Mouse (Mus musculus): ENCODE measurements around the gene Tnip1. TPM values are rescaled to one million over a fixed set of nuclear protein-coding genes. Genes with fewer than 3 reads are reported as not detected.
A peak's percentile ranks its signal among the peaks of the same experiment; 100 is the strongest.

The Tnip1 gene
- 24.2 and 25.0 TPM in 2 replicates for polyA plus RNA-seq (2015; fragmentation: Nextera tagmentation; extraction: Ambion mirVana)

GRCm38 (mm10) chr11:54962810-54963209 lies at the start of gene Tnip1:
Tnip1 (minus strand) TSS chr11:54962917.
- H3K4me2 ChIP-seq, result peak within 1 kb of the TSS; percentile 28

GRCm38 (mm10) chr11:55011440-55011839 lies 48.7 kb upstream of the Tnip1 start:
- no peak overlapping the region for H3K9ac ChIP-seq
- no peaks in the 10 kb centered on the region for H3K9me3 ChIP-seq
- WGBS, result 86% methylated on average over 3 of the region's 3 CpGs
- H3K27me3 ChIP-seq, result no peaks in the 10 kb centered on the region
- H3K4me1 ChIP-seq, result peaks cover 14% of the 10 kb centered on the region
- no peak overlapping the region for H3K27ac ChIP-seq
- no peak for ATAC-seq (ENCODE audit: insufficient number of reproducible peaks, low FRiP score, low TSS enrichment, low read depth)
- peaks cover 98% of the 10 kb centered on the region for H3K36me3 ChIP-seq
- no peak overlapping the region for H3K4me3 ChIP-seq
- no peak overlapping the region for H3K4me2 ChIP-seq

More at GRCm38 (mm10) chr11:54962810-54963209, at the start of gene Tnip1:
- peak within 1 kb of the TSS; percentile 8 for H3K4me3 ChIP-seq
- H3K9me3 ChIP-seq, result no peaks in the 10 kb centered on the region
- ATAC-seq (ENCODE audit: insufficient number of reproducible peaks, low FRiP score, low TSS enrichment, low read depth), result no peak
- H3K36me3 ChIP-seq, result no peaks in the 10 kb centered on the region
- H3K27me3 ChIP-seq, result no peaks in the 10 kb centered on the region
- peak within 1 kb of the TSS; percentile 11; the same call in 1 of the 2 replicates for H3K27ac ChIP-seq
- no peak within 1 kb of the TSS for H3K9ac ChIP-seq
- 21% methylated on average over 6 of the region's 6 CpGs for WGBS
- peaks cover 14% of the 10 kb centered on the region for H3K4me1 ChIP-seq

- Histone ChIP-seq H3K27ac (no peak overlapping the region), H3K27me3 (no peaks in the 10 kb centered on the region), H3K4me1 (no peaks in the 10 kb centered on the region), H3K36me3 (peaks cover 99% of the 10 kb centered on the region), H3K4me2 (no peak overlapping the region), H3K9me3 (no peaks in the 10 kb centered on the region), H3K9ac (no peak overlapping the region), H3K4me3 (no peak overlapping the region)
- 80% methylated on average over 6 of the region's 6 CpGs for WGBS
- no peak for ATAC-seq (ENCODE audit: insufficient number of reproducible peaks, low FRiP score, low TSS enrichment, low read depth)
Observed at GRCm38 (mm10) chr11:55008230-55008629, 45.5 kb upstream of the Tnip1 start.

GRCm38 (mm10) chr11:55005684-55006083 lies 43.0 kb upstream of the Tnip1 start:
- Histone ChIP-seq H3K27me3 (no peaks in the 10 kb centered on the region), H3K36me3 (peaks cover 95% of the 10 kb centered on the region), H3K9me3 (no peaks in the 10 kb centered on the region), H3K4me2 (no peak overlapping the region), H3K27ac (no peak overlapping the region), H3K4me3 (no peak overlapping the region), H3K9ac (no peak overlapping the region), H3K4me1 (no peaks in the 10 kb centered on the region)
- ATAC-seq (ENCODE audit: insufficient number of reproducible peaks, low FRiP score, low TSS enrichment, low read depth), result no peak
- WGBS, result 78% methylated on average over 5 of the region's 5 CpGs

- Histone ChIP-seq H3K9ac (no peak overlapping the region), H3K4me2 (no peak overlapping the region), H3K9me3 (no peaks in the 10 kb centered on the region), H3K4me1 (no peaks in the 10 kb centered on the region), H3K36me3 (peaks cover 95% of the 10 kb centered on the region), H3K27me3 (no peaks in the 10 kb centered on the region), H3K27ac (no peak overlapping the region), H3K4me3 (no peak overlapping the region)
- no peak for ATAC-seq (ENCODE audit: insufficient number of reproducible peaks, low FRiP score, low TSS enrichment, low read depth)
- 78% methylated on average over 7 of the region's 7 CpGs for WGBS
Observed at GRCm38 (mm10) chr11:55004970-55005502, 42.3 kb upstream of the Tnip1 start.

- no peak overlapping the region for H3K27ac ChIP-seq
- no peaks in the 10 kb centered on the region for H3K9me3 ChIP-seq
- H3K9ac ChIP-seq, result no peak overlapping the region
- no peak for ATAC-seq (ENCODE audit: insufficient number of reproducible peaks, low FRiP score, low TSS enrichment, low read depth)
- 50% methylated on average over 2 of the region's 2 CpGs for WGBS
- H3K27me3 ChIP-seq, result no peaks in the 10 kb centered on the region
- H3K4me1 ChIP-seq, result 0 out of 2 replicates have a peak, but pooled peaks cover 3% of the 10 kb centered on the region
- peaks cover 85% of the 10 kb centered on the region for H3K36me3 ChIP-seq
- H3K4me3 ChIP-seq, result no peak overlapping the region
- no peak overlapping the region for H3K4me2 ChIP-seq
Observed at GRCm38 (mm10) chr11:54998708-54999107, 36.0 kb upstream of the Tnip1 start.

- Histone ChIP-seq H3K9ac (no peak overlapping the region), H3K36me3 (peaks cover 85% of the 10 kb centered on the region), H3K4me2 (no peak overlapping the region), H3K4me3 (no peak overlapping the region), H3K4me1 (0 out of 2 replicates have a peak, but pooled peaks cover 3% of the 10 kb centered on the region), H3K27me3 (no peaks in the 10 kb centered on the region), H3K9me3 (no peaks in the 10 kb centered on the region), H3K27ac (no peak overlapping the region)
- WGBS, result 6% methylated on average over 12 of the region's 12 CpGs
- no peak for ATAC-seq (ENCODE audit: insufficient number of reproducible peaks, low FRiP score, low TSS enrichment, low read depth)
Observed at GRCm38 (mm10) chr11:54998284-54998683, 35.6 kb upstream of the Tnip1 start.

GRCm38 (mm10) chr11:54996176-54996575 lies 33.5 kb upstream of the Tnip1 start:
- 0 out of 2 replicates have a peak, but pooled peaks cover 3% of the 10 kb centered on the region for H3K4me1 ChIP-seq
- no peaks in the 10 kb centered on the region for H3K27me3 ChIP-seq
- no peak overlapping the region for H3K4me3 ChIP-seq
- WGBS, result 63% methylated on average over 7 of the region's 7 CpGs
- 0 out of 2 replicates have a peak overlapping the region, but pooled peaks have one; percentile 0 for H3K27ac ChIP-seq
- no peak for ATAC-seq (ENCODE audit: insufficient number of reproducible peaks, low FRiP score, low TSS enrichment, low read depth)
- H3K4me2 ChIP-seq, result no peak overlapping the region
- no peaks in the 10 kb centered on the region for H3K9me3 ChIP-seq
- no peak overlapping the region for H3K9ac ChIP-seq
- peaks cover 87% of the 10 kb centered on the region for H3K36me3 ChIP-seq

- H3K27ac ChIP-seq, result no peak overlapping the region
- H3K27me3 ChIP-seq, result no peaks in the 10 kb centered on the region
- no peak overlapping the region for H3K4me2 ChIP-seq
- H3K4me1 ChIP-seq, result no peaks in the 10 kb centered on the region
- H3K9me3 ChIP-seq, result no peaks in the 10 kb centered on the region
- H3K36me3 ChIP-seq, result peaks cover 95% of the 10 kb centered on the region
- H3K9ac ChIP-seq, result no peak overlapping the region
- H3K4me3 ChIP-seq, result no peak overlapping the region
- no peak for ATAC-seq (ENCODE audit: insufficient number of reproducible peaks, low FRiP score, low TSS enrichment, low read depth)
Observed at GRCm38 (mm10) chr11:54989920-54990319, 27.2 kb upstream of the Tnip1 start.

- no peaks in the 10 kb centered on the region for H3K4me1 ChIP-seq
- H3K27ac ChIP-seq, result no peak overlapping the region
- peaks cover 91% of the 10 kb centered on the region for H3K36me3 ChIP-seq
- H3K4me2 ChIP-seq, result no peak overlapping the region
- 64% methylated on average over 8 of the region's 8 CpGs for WGBS
- H3K9me3 ChIP-seq, result no peaks in the 10 kb centered on the region
- no peaks in the 10 kb centered on the region for H3K27me3 ChIP-seq
- no peak overlapping the region for H3K4me3 ChIP-seq
- H3K9ac ChIP-seq, result no peak overlapping the region
- no peak for ATAC-seq (ENCODE audit: insufficient number of reproducible peaks, low FRiP score, low TSS enrichment, low read depth)
Observed at GRCm38 (mm10) chr11:54988754-54989349, 26.1 kb upstream of the Tnip1 start.

GRCm38 (mm10) chr11:54987974-54988373 lies 25.3 kb upstream of the Tnip1 start:
- H3K36me3 ChIP-seq, result peaks cover 88% of the 10 kb centered on the region
- WGBS, result 95% methylated on average over 1 of the region's 1 CpGs
- no peaks in the 10 kb centered on the region for H3K9me3 ChIP-seq
- H3K27me3 ChIP-seq, result no peaks in the 10 kb centered on the region
- H3K9ac ChIP-seq, result no peak overlapping the region
- H3K27ac ChIP-seq, result no peak overlapping the region
- no peak for ATAC-seq (ENCODE audit: insufficient number of reproducible peaks, low FRiP score, low TSS enrichment, low read depth)
- no peak overlapping the region for H3K4me2 ChIP-seq
- no peak overlapping the region for H3K4me3 ChIP-seq
- no peaks in the 10 kb centered on the region for H3K4me1 ChIP-seq

- Histone ChIP-seq H3K4me2 (no peak overlapping the region), H3K27me3 (no peaks in the 10 kb centered on the region), H3K4me3 (no peak overlapping the region), H3K9me3 (no peaks in the 10 kb centered on the region), H3K36me3 (peaks cover 90% of the 10 kb centered on the region), H3K4me1 (no peaks in the 10 kb centered on the region), H3K27ac (no peak overlapping the region), H3K9ac (no peak overlapping the region)
- no peak for ATAC-seq (ENCODE audit: insufficient number of reproducible peaks, low FRiP score, low TSS enrichment, low read depth)
- 75% methylated on average over 3 of the region's 3 CpGs for WGBS
Observed at GRCm38 (mm10) chr11:54985086-54985485, 22.4 kb upstream of the Tnip1 start.
